Mouse (Mus musculus) c-Kit-positive CD71-positive TER-119-negative erythroid progenitor cells, embryonic 14.5 days (primary cell): Measurements from ENCODE around the gene Lancl2.

ENCODE experiments used
- DNase-seq: peaks from one replicate; pipeline ENCODE4 v3.0.0-alpha.2; 2013; ENCODE audit warnings: low read depth

Gene Lancl2

DNA sequence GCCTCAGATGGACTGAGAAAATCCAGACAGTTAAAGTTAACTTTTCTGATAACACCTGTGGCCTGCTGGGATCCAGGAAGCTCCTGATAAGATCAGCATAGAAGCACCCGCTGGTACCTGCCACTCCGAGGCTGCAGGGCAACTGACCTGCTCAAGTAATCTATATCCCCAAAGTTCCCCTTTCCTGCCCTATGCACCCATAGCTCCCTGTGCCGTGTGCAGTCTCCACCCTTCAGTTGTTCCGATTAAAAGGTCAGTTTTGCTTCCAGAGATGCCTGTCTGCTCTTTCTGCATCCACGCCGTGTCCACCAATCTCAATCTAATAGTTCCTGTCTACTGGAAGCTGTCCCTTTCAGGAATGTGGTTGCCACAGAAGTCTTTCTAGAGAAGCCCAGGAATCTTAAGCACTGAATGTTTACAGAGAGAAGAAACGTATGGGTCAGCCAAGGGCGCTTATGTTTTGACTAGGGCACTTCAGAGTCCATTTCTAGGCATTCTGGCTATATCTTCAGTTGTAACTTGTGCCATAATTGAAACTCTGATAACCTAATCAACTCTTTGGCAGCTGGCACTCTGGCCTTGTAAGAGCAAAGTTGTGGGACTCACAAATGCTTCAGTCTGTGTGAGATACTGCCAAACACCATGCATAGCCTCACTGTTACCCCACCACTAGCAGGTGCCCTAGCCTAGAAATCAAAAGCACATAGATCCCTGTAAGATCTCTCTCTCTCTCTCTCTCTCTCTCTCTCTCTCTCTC lies 65.0 kb downstream of the Lancl2 start:
- peak; percentile 77 for DNase-seq

DNA sequence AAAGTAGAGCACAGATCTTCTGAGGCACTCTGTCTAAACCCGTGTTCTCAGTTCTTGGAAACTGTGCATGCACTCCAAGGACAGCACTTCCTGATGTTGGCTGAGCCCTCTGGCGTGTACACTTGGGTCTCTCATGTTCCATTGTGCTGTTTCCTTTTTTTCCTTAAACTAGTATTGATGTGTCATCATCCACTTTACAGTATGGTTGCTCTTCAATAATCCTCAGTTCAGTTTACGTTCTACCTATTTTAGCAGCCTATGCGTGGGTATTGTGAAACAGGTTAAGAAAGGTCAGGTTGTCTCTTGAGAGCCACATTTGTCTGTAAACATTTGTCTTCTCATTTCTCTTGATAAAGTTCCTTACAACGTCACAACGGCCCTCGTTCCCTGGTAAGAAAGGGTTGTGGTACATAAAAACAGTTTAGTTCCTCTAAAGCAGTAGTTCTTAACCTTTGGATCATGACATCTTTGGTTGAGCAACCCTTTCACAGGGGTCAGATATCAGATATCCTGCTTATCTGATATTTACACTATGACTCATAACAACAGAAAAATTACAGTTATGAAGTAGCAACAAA lies 66.7 kb downstream of the Lancl2 start:
- DNase-seq, result no peak

- no peak for DNase-seq
Measured at GRCm38 (mm10) chr6:57770467-57771190, 68.3 kb downstream of the Lancl2 start.

DNA sequence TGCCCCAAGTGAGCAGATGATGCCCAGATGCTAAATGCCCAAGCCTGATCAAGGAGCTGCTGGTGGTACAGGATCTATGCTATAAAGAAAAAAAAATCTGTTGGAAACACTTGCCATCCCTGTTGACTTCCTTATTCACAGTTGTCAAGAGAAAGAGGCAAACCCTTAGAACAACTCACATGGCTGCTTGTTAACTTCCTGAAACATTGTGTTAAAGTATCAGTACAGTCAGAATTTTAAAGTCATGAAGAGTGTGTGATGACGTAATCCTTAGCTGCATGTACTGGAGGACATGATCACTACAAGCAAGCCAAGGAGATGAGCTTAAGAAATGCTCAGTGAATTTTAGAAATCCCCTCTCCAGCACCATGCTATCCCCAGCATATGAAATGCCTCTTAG lies 71.5 kb downstream of the Lancl2 start:
- no peak for DNase-seq

DNA sequence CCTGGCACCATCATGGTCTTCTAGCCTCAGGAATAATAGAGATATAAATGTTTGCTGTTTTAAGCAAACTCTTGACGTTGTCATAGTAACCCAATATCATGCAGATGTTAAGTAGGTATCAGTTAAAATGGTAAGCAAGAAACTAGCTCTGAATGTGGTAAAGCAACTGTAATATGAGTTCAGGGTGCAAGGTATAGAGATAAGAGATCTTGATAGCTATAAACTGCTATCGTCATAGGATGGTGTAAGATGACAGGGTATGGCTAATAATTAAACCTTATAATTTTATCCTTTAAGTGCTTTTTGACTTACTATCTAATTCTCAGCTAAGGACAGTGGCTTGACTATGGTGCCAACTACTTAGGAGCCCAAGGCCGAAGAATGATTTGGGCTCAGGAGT lies 78.0 kb downstream of the Lancl2 start:
- no peak for DNase-seq

- DNase-seq, result no peak
Measured at GRCm38 (mm10) chr6:57782658-57783057, 80.3 kb downstream of the Lancl2 start.

DNA sequence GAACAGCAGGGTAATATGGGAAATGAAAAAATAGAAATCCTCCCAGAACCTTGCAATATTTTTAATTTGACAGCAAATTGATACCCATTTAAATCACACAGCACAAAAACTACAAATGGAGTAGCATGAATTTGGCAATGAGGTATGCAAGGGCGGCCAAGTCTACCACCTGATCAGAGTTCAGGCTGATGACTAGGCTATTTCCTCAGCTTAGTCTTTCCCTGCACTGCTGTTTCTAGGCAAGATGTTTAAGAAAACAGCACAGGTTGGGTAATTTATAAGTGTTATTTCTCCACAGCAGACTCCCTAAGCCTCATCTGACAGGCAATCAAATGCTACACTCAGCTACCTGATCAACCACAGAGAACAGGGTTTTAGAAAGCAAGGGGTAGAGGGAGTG lies 81.9 kb downstream of the Lancl2 start:
- no peak for DNase-seq

DNA sequence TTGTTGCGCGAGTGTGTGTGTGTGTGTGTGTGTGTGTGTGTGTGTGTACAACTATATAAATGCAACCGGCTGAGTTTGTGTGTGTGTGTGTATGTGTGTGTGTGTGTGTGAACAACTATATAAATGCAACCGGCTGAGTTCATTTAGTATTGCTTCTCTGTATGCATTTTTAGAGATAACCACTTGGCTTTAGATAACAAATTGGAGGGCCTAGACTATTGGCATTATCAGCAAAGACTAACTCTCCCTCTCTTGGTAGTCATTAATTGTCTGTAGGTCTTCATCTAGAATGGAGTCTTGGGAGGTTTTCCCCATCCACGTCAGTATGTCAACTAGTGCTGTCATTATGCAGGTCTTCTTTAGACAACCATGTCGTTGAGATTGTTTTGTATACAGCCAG lies 85.0 kb downstream of the Lancl2 start:
- DNase-seq, result no peak
